Mouse (Mus musculus) heart, embryonic 16.5 days (tissue): ENCODE measurements at regions not wholly inside any gene's neighbourhood (a gene's known extent, or its start where the extent isn't known, plus 50 kb on each side); places are given as distances from the start of the nearest gene placed in this dataset.
A peak's percentile ranks its signal among the peaks of the same experiment; 100 is the strongest.

Experiments
- ATAC-seq: fragments of 200-750 bp; cut with Nextera tagmentation; replicated peaks from 2 replicates; pipeline ENCODE4 v1.8.0; 2017; ENCODE audit warnings: moderate number of reproducible peaks; ENCODE audit not compliant: insufficient read depth, low FRiP score; ENCODE audit errors: extremely low read depth
- H3K27ac ChIP-seq: fragments of 300-500 bp; sonication (generic); 2 replicates; pipeline ENCODE4 v1.5.1; 2014; ENCODE audit warnings: mild to moderate bottlenecking, low read length, control low read depth, moderate library complexity
- H3K27me3 ChIP-seq: fragments of 300-500 bp; sonication (generic); 2 replicates; pipeline ENCODE4 v1.6.1; 2014; ENCODE audit warnings: low read length, mixed read lengths; ENCODE audit not compliant: control insufficient read depth, insufficient read depth
- H3K36me3 ChIP-seq: fragments of 300-500 bp; sonication (generic); 2 replicates; pipeline ENCODE4 v1.6.1; 2014; ENCODE audit not compliant: control insufficient read depth, insufficient read depth
- H3K4me1 ChIP-seq: fragments of 300-500 bp; sonication (generic); 2 replicates; pipeline ENCODE4 v1.6.1; 2014; ENCODE audit warnings: low read length, mixed read lengths; ENCODE audit not compliant: control insufficient read depth, insufficient read depth
- H3K4me2 ChIP-seq: fragments of 300-500 bp; sonication (generic); 2 replicates; pipeline ENCODE4 v1.6.1; 2014; ENCODE audit warnings: low read depth, mild to moderate bottlenecking, control low read depth, low read length
- H3K4me3 ChIP-seq: fragments of 300-500 bp; sonication (generic); 2 replicates; pipeline ENCODE4 v1.5.1; 2014; ENCODE audit warnings: mild to moderate bottlenecking, control low read depth, low read length
- H3K9ac ChIP-seq: fragments of 300-500 bp; sonication (generic); 2 replicates; pipeline ENCODE4 v1.6.1; 2014; ENCODE audit warnings: low read length, control low read depth
- H3K9me3 ChIP-seq: fragments of 300-500 bp; sonication (generic); replicated peaks from 2 replicates; pipeline ENCODE4 v1.6.1; 2016; ENCODE audit warnings: low read length; ENCODE audit not compliant: control insufficient read depth
- WGBS: fragments of 180-500 bp; shearing (Covaris S2); extraction: QIAGEN DNeasy Blood & Tissue Kit; methylation state at CpG from one replicate; pipeline ENCODE4 v1.1.7; 2014; 5-methylcytosine and 5-hydroxymethylcytosine counted together

- H3K36me3 ChIP-seq = no peaks in the 10 kb centered on the region
- H3K27ac ChIP-seq = no peak overlapping the region
- no peaks in the 10 kb centered on the region for H3K9me3 ChIP-seq
- no peak overlapping the region for H3K9ac ChIP-seq
- no peak overlapping the region for H3K4me2 ChIP-seq
- no peak for ATAC-seq
- no peak overlapping the region for H3K4me3 ChIP-seq
- peaks cover 18% of the 10 kb centered on the region for H3K4me1 ChIP-seq
- WGBS = 44% methylated on average over 4 of the region's 4 CpGs
- no peaks in the 10 kb centered on the region for H3K27me3 ChIP-seq
Observed at GRCm38 (mm10) chr2:160062148-160062937, 271.6 kb downstream of the Gm826 start.

- H3K27ac ChIP-seq = no peak overlapping the region
- H3K4me2 ChIP-seq = no peak overlapping the region
- H3K4me3 ChIP-seq = no peak overlapping the region
- WGBS = 76% methylated on average over 5 of the region's 5 CpGs
- H3K36me3 ChIP-seq = no peaks in the 10 kb centered on the region
- no peak overlapping the region for H3K9ac ChIP-seq
- no peaks in the 10 kb centered on the region for H3K27me3 ChIP-seq
- ATAC-seq = no peak
- H3K9me3 ChIP-seq = no peaks in the 10 kb centered on the region
- no peaks in the 10 kb centered on the region for H3K4me1 ChIP-seq
Observed at GRCm38 (mm10) chr2:160060091-160060490, 273.9 kb downstream of the Gm826 start.

- H3K27me3 ChIP-seq = no peaks in the 10 kb centered on the region
- H3K27ac ChIP-seq = no peak overlapping the region
- H3K4me1 ChIP-seq = no peaks in the 10 kb centered on the region
- no peaks in the 10 kb centered on the region for H3K9me3 ChIP-seq
- H3K4me2 ChIP-seq = no peak overlapping the region
- no peak for ATAC-seq
- no peak overlapping the region for H3K4me3 ChIP-seq
- 59% methylated on average over 6 of the region's 6 CpGs for WGBS
- no peaks in the 10 kb centered on the region for H3K36me3 ChIP-seq
- no peak overlapping the region for H3K9ac ChIP-seq
Observed at GRCm38 (mm10) chr2:160057211-160057610, 276.8 kb downstream of the Gm826 start.

GRCm38 (mm10) chr2:160054411-160054810 is 279.6 kb downstream of the Gm826 start:
- Histone ChIP-seq H3K27ac (no peak overlapping the region), H3K27me3 (no peaks in the 10 kb centered on the region), H3K9ac (no peak overlapping the region), H3K4me2 (no peak overlapping the region), H3K9me3 (no peaks in the 10 kb centered on the region), H3K4me3 (no peak overlapping the region), H3K4me1 (no peaks in the 10 kb centered on the region), H3K36me3 (no peaks in the 10 kb centered on the region)
- WGBS = 76% methylated on average over 14 of the region's 14 CpGs
- no peak for ATAC-seq

GRCm38 (mm10) chr2:160048286-160048685 is 285.7 kb downstream of the Gm826 start:
- Histone ChIP-seq H3K4me2 (no peak overlapping the region), H3K9ac (no peak overlapping the region), H3K4me1 (peaks cover 6% of the 10 kb centered on the region), H3K36me3 (no peaks in the 10 kb centered on the region), H3K27me3 (no peaks in the 10 kb centered on the region), H3K27ac (no peak overlapping the region), H3K4me3 (no peak overlapping the region), H3K9me3 (no peaks in the 10 kb centered on the region)
- no peak for ATAC-seq
- WGBS = 80% methylated on average over 9 of the region's 9 CpGs

GRCm38 (mm10) chr2:160046881-160047543 is 286.9 kb downstream of the Gm826 start:
- ATAC-seq = no peak

GRCm38 (mm10) chr2:160044591-160044990 is 289.4 kb downstream of the Gm826 start:
- no peaks in the 10 kb centered on the region for H3K27me3 ChIP-seq
- 65% methylated on average over 4 of the region's 4 CpGs for WGBS
- peak overlapping the region; percentile 29; the same call in 1 of the 2 replicates for H3K27ac ChIP-seq
- H3K9ac ChIP-seq = no peak overlapping the region
- H3K4me2 ChIP-seq = no peak overlapping the region
- ATAC-seq = no peak
- peaks cover 6% of the 10 kb centered on the region for H3K4me1 ChIP-seq
- no peaks in the 10 kb centered on the region for H3K36me3 ChIP-seq
- no peak overlapping the region for H3K4me3 ChIP-seq
- H3K9me3 ChIP-seq = no peaks in the 10 kb centered on the region

More at GRCm38 (mm10) chr2:160046881-160047543, 286.9 kb downstream of the Gm826 start:
- Histone ChIP-seq H3K4me1 (peaks cover 6% of the 10 kb centered on the region), H3K9ac (no peak overlapping the region), H3K9me3 (no peaks in the 10 kb centered on the region), H3K4me2 (no peak overlapping the region), H3K27me3 (no peaks in the 10 kb centered on the region), H3K36me3 (no peaks in the 10 kb centered on the region), H3K27ac (no peak overlapping the region), H3K4me3 (no peak overlapping the region)
- 30% methylated on average over 7 of the region's 7 CpGs for WGBS

GRCm38 (mm10) chr2:160044184-160044583 is 289.8 kb downstream of the Gm826 start:
- no peaks in the 10 kb centered on the region for H3K27me3 ChIP-seq
- ATAC-seq = peak; percentile 81
- H3K36me3 ChIP-seq = no peaks in the 10 kb centered on the region
- H3K9me3 ChIP-seq = no peaks in the 10 kb centered on the region
- H3K27ac ChIP-seq = peak overlapping the region; percentile 40; the same call in 1 of the 2 replicates
- peaks cover 6% of the 10 kb centered on the region for H3K4me1 ChIP-seq
- no peak overlapping the region for H3K4me2 ChIP-seq
- H3K9ac ChIP-seq = no peak overlapping the region
- 55% methylated on average over 2 of the region's 2 CpGs for WGBS
- no peak overlapping the region for H3K4me3 ChIP-seq

- Histone ChIP-seq H3K27ac (no peak overlapping the region), H3K4me2 (no peak overlapping the region), H3K4me1 (0 out of 2 replicates have a peak, but pooled peaks cover 4% of the 10 kb centered on the region), H3K9me3 (no peaks in the 10 kb centered on the region), H3K9ac (no peak overlapping the region), H3K36me3 (no peaks in the 10 kb centered on the region), H3K4me3 (no peak overlapping the region), H3K27me3 (no peaks in the 10 kb centered on the region)
- WGBS = 83% methylated on average over 1 of the region's 1 CpGs
- ATAC-seq = no peak
Observed at GRCm38 (mm10) chr2:160029432-160029831, 304.5 kb downstream of the Gm826 start.
